Mouse (Mus musculus) brain, adult 2 months (tissue): ENCODE measurements around the gene Ccl9.
"Not testable (repeated sequence)": the region's sequence is repeated elsewhere in the genome, so short reads cannot be mapped to it uniquely, and the experiment has no call there.

Experiments
- DNase-seq: peaks from one replicate; pipeline ENCODE4 v3.0.0; 2011; ENCODE audit warnings: low read depth, low spot score

Gene Ccl9

GRCm38 (mm10) chr11:83580699-83581232, 2.3 kb upstream of the Ccl9 start:
- no peak for DNase-seq

- DNase-seq, result no peak
These were observed 563 bp upstream of the Ccl9 start for GRCm38 (mm10) chr11:83578999-83579398.

GRCm38 (mm10) chr11:83576927-83577555, 1.4 kb downstream of the Ccl9 start:
- DNase-seq, result no peak

- no peak for DNase-seq
These were observed 5.6 kb downstream of the Ccl9 start for GRCm38 (mm10) chr11:83572834-83573233.

GRCm38 (mm10) chr11:83572223-83572622, 6.2 kb downstream of the Ccl9 start:
- DNase-seq, result peak; percentile 38

- no peak for DNase-seq
These were observed 8.2 kb downstream of the Ccl9 start for GRCm38 (mm10) chr11:83570189-83570588.

GRCm38 (mm10) chr11:83569249-83569648, 9.2 kb downstream of the Ccl9 start:
- DNase-seq, result no peak

- no peak for DNase-seq
These were observed 9.7 kb downstream of the Ccl9 start for GRCm38 (mm10) chr11:83568786-83569185.

- no peak for DNase-seq
These were observed 10.4 kb downstream of the Ccl9 start for GRCm38 (mm10) chr11:83568061-83568460.

GRCm38 (mm10) chr11:83567311-83567710, 11.1 kb downstream of the Ccl9 start:
- no peak for DNase-seq

- DNase-seq, result no peak
These were observed 11.8 kb downstream of the Ccl9 start for GRCm38 (mm10) chr11:83566617-83567016.

GRCm38 (mm10) chr11:83563754-83564153, 14.7 kb downstream of the Ccl9 start:
- peak; percentile 60 for DNase-seq

GRCm38 (mm10) chr11:83562311-83562887, 16.0 kb downstream of the Ccl9 start:
- DNase-seq, result no peak

- DNase-seq, result no peak
These were observed 18.0 kb downstream of the Ccl9 start for GRCm38 (mm10) chr11:83560405-83560804.

- no peak for DNase-seq
These were observed 21.4 kb downstream of the Ccl9 start for GRCm38 (mm10) chr11:83557074-83557473.

GRCm38 (mm10) chr11:83556085-83556781, 22.2 kb downstream of the Ccl9 start:
- peak; percentile 81 for DNase-seq

- no peak for DNase-seq
These were observed 26.8 kb downstream of the Ccl9 start for GRCm38 (mm10) chr11:83551668-83552067.

GRCm38 (mm10) chr11:83551037-83551436, 27.4 kb downstream of the Ccl9 start:
- DNase-seq, result not testable (repeated sequence)

GRCm38 (mm10) chr11:83550186-83550632, 28.2 kb downstream of the Ccl9 start:
- no peak for DNase-seq

GRCm38 (mm10) chr11:83544214-83544613, 34.2 kb downstream of the Ccl9 start:
- DNase-seq, result peak; percentile 13

GRCm38 (mm10) chr11:83541415-83541814, 37.0 kb downstream of the Ccl9 start:
- no peak for DNase-seq

- DNase-seq, result no peak
These were observed 37.5 kb downstream of the Ccl9 start for GRCm38 (mm10) chr11:83540931-83541330.
